Mouse (Mus musculus) lung, embryonic 16.5 days (tissue): Measurements from ENCODE around the gene Gm4981. TPM values are rescaled to one million over a fixed set of nuclear protein-coding genes. Genes with fewer than 3 reads are reported as not detected.

Source experiments
- ATAC-seq: fragments of 200-750 bp; cut with Nextera tagmentation; 2 replicates; pipeline ENCODE4 v1.8.0; 2017; ENCODE audit warnings: low read depth, mild to moderate bottlenecking, moderate library complexity
- H3K27ac ChIP-seq: fragments of 300-500 bp; sonication (generic); 2 replicates; pipeline ENCODE4 v1.5.1; 2014; ENCODE audit warnings: mild to moderate bottlenecking, control low read depth, low read length
- H3K27me3 ChIP-seq: fragments of 300-500 bp; sonication (generic); 2 replicates; pipeline ENCODE4 v1.6.1; 2014; ENCODE audit warnings: low read depth, low read length, mixed read lengths; ENCODE audit not compliant: control insufficient read depth, insufficient read depth
- H3K36me3 ChIP-seq: fragments of 300-500 bp; sonication (generic); 2 replicates; pipeline ENCODE4 v1.6.1; 2014; ENCODE audit warnings: low read length; ENCODE audit not compliant: control insufficient read depth, insufficient read depth
- H3K4me1 ChIP-seq: fragments of 300-500 bp; sonication (generic); replicated peaks from 2 replicates; pipeline ENCODE4 v1.6.1; 2014; ENCODE audit warnings: low read length, mixed read lengths; ENCODE audit not compliant: control insufficient read depth, insufficient read depth
- H3K4me2 ChIP-seq: fragments of 300-500 bp; sonication (generic); 2 replicates; pipeline ENCODE4 v1.6.1; 2014; ENCODE audit warnings: low read depth, low read length, control low read depth
- H3K4me3 ChIP-seq: fragments of 300-500 bp; sonication (generic); 2 replicates; pipeline ENCODE4 v1.5.1; 2014; ENCODE audit warnings: mild to moderate bottlenecking, low read length, control low read depth
- H3K9ac ChIP-seq: fragments of 300-500 bp; sonication (generic); 2 replicates; pipeline ENCODE4 v1.6.1; 2014; ENCODE audit warnings: low read length, control low read depth
- H3K9me3 ChIP-seq: fragments of 300-500 bp; sonication (generic); 2 replicates; pipeline ENCODE4 v1.6.1; 2016; ENCODE audit warnings: low read length; ENCODE audit not compliant: control insufficient read depth
- WGBS: fragments of 180-500 bp; shearing (Covaris S2); extraction: QIAGEN DNeasy Blood & Tissue Kit; methylation state at CpG from one replicate; pipeline ENCODE4 v1.1.7; 2014; 5-methylcytosine and 5-hydroxymethylcytosine counted together
- polyA plus RNA-seq: library from polyadenylated mRNA; unstranded; fragments of >200 nt; fragmentation: Nextera tagmentation; extraction: Ambion mirVana; gene quantifications from 2 replicates; pipeline ENCODE4 v1.2.1, GENCODE M21; 2015

The Gm4981 gene
- polyA plus RNA-seq, 1 experiment from 2014 or later: not detected

GRCm38 (mm10) chr10:58211213-58211612 is 25.3 kb downstream of the Gm4981 start:
- WGBS: 78% methylated on average over 2 of the region's 2 CpGs
- Histone ChIP-seq H3K4me1 (no peaks in the 10 kb centered on the region), H3K27ac (no peak overlapping the region), H3K9me3 (no peaks in the 10 kb centered on the region), H3K36me3 (no peaks in the 10 kb centered on the region), H3K4me2 (no peak overlapping the region), H3K4me3 (no peak overlapping the region), H3K27me3 (no peaks in the 10 kb centered on the region), H3K9ac (no peak overlapping the region)
- no peak for ATAC-seq

GRCm38 (mm10) chr10:58210514-58210913 is 26.0 kb downstream of the Gm4981 start:
- H3K4me3 ChIP-seq: no peak overlapping the region
- no peak overlapping the region for H3K27ac ChIP-seq
- no peaks in the 10 kb centered on the region for H3K27me3 ChIP-seq
- ATAC-seq: no peak
- H3K9me3 ChIP-seq: no peaks in the 10 kb centered on the region
- WGBS: 50% methylated on average over 1 of the region's 1 CpGs
- no peaks in the 10 kb centered on the region for H3K4me1 ChIP-seq
- no peak overlapping the region for H3K4me2 ChIP-seq
- H3K9ac ChIP-seq: no peak overlapping the region
- H3K36me3 ChIP-seq: no peaks in the 10 kb centered on the region

- H3K36me3 ChIP-seq: no peaks in the 10 kb centered on the region
- WGBS: 55% methylated on average over 2 of the region's 2 CpGs
- no peak overlapping the region for H3K4me2 ChIP-seq
- H3K4me3 ChIP-seq: no peak overlapping the region
- no peak for ATAC-seq
- H3K27me3 ChIP-seq: no peaks in the 10 kb centered on the region
- no peaks in the 10 kb centered on the region for H3K9me3 ChIP-seq
- no peaks in the 10 kb centered on the region for H3K4me1 ChIP-seq
- H3K9ac ChIP-seq: no peak overlapping the region
- no peak overlapping the region for H3K27ac ChIP-seq
Observed at GRCm38 (mm10) chr10:58209710-58210467, 26.6 kb downstream of the Gm4981 start.

- H3K27ac ChIP-seq: no peak overlapping the region
- H3K36me3 ChIP-seq: no peaks in the 10 kb centered on the region
- H3K4me2 ChIP-seq: no peak overlapping the region
- H3K9ac ChIP-seq: no peak overlapping the region
- no peak overlapping the region for H3K4me3 ChIP-seq
- no peak for ATAC-seq
- H3K4me1 ChIP-seq: no peaks in the 10 kb centered on the region
- H3K27me3 ChIP-seq: no peaks in the 10 kb centered on the region
- no peaks in the 10 kb centered on the region for H3K9me3 ChIP-seq
- 82% methylated on average over 4 of the region's 4 CpGs for WGBS
Observed at GRCm38 (mm10) chr10:58206639-58207404, 29.7 kb downstream of the Gm4981 start.

- Histone ChIP-seq H3K9ac (no peak overlapping the region), H3K9me3 (no peaks in the 10 kb centered on the region), H3K27ac (no peak overlapping the region), H3K4me3 (no peak overlapping the region), H3K4me2 (no peak overlapping the region), H3K36me3 (no peaks in the 10 kb centered on the region), H3K4me1 (no peaks in the 10 kb centered on the region), H3K27me3 (no peaks in the 10 kb centered on the region)
- 39% methylated on average over 1 of the region's 1 CpGs for WGBS
- ATAC-seq: no peak
Observed at GRCm38 (mm10) chr10:58205986-58206385, 30.5 kb downstream of the Gm4981 start.

Other genes with a start within 250 kb of the Gm4981 start
- gene AW822073, start 11.8 kb downstream of the Gm4981 start, polyA plus RNA-seq: not detected in 2 replicates
- not detected in 2 replicates for gene Duxf3, start 4.0 kb downstream of the Gm4981 start, polyA plus RNA-seq
- 67.5 and 83.6 TPM in 2 replicates for gene Gcc2, start 18.8 kb upstream of the Gm4981 start, polyA plus RNA-seq
- 231 and 237 TPM in 2 replicates for gene Lims1, start 86.8 kb upstream of the Gm4981 start, polyA plus RNA-seq
- gene Ranbp2, start 210.2 kb upstream of the Gm4981 start, polyA plus RNA-seq: 26.0 and 29.1 TPM in 2 replicates